Mouse (Mus musculus) embryo, embryonic 11 days (tissue): ENCODE measurements at regions not wholly inside any gene's neighbourhood (a gene's known extent, or its start where the extent isn't known, plus 50 kb on each side); places are given as distances from the start of the nearest gene placed in this dataset.
"Not testable (repeated sequence)": the region's sequence is repeated elsewhere in the genome, so short reads cannot be mapped to it uniquely, and the experiment has no call there.

Source experiments
- DNase-seq: peaks from one replicate; pipeline ENCODE4 v3.0.0-alpha.2; 2015

DNA sequence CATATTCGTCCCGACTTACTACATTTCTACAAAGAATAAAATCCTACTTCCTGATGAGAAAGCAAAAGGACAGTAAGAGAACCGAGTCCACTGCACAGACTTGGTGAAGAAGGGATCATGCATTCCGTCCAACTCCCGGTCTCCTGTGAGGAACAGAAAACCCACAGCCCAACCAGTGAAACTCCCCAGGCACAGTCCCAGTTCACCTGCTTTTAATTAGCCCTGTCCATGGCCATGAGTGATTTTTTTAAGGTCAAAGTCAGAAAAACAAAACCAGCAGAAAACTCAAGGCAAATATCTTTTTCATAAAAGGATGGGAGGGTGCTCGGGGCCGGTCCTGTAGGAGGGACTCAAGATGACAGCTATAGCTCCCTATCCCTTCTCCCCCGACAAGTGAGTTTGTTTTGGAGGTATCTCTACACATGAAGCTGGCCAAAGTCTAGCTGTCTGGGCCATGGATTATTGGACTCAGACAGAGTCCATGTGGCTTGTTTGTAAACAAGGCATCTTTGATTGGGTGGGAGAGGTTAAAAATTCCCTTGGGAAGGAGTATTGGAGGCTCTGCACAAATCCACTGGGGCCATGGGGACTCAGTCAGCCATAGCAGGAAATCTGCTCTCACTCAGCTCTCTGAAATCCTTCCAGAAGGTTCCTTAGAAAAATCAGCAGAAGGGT, 168.8 kb upstream of the Arid1b start:
- peak; percentile 50 for DNase-seq

DNA sequence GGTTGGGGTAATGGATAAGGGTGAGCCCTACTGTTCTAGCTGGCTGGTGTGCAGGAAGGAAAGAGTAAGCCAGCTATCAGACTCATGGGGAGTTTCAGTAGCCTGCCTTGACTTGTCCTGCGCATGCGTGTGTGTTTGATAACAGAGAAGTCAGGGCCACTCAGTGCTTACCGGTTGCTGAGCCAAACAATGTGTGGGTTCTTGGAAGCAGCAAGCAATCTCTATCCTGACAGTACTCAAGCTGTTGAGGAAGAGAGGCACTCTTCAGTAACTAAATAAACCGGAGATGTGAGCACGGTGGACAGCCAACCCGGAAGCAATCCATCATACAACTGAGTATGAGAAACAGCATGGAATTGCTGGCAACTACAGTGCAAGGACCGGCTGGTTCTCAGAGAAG, 160.1 kb upstream of the Arid1b start:
- DNase-seq: no peak

DNA sequence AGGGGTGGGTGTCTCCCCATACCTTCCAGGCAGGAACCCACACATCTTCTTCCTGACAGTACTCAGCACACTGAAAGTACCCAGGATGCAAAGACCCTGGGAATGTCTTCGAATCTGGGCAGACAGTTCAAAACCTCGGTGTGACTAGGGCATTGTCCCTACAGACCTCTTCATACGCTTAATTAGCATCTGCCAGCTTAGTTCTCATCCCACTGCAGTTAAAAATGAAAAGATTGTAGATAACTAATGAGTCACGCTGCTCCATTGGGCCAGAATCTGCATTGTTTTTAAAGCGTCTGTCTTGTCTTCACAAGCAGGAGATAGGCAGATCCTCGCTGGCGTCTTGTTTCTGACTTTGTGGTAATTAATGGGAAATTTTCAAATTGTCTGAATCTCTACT, 159.6 kb upstream of the Arid1b start:
- no peak for DNase-seq

DNA sequence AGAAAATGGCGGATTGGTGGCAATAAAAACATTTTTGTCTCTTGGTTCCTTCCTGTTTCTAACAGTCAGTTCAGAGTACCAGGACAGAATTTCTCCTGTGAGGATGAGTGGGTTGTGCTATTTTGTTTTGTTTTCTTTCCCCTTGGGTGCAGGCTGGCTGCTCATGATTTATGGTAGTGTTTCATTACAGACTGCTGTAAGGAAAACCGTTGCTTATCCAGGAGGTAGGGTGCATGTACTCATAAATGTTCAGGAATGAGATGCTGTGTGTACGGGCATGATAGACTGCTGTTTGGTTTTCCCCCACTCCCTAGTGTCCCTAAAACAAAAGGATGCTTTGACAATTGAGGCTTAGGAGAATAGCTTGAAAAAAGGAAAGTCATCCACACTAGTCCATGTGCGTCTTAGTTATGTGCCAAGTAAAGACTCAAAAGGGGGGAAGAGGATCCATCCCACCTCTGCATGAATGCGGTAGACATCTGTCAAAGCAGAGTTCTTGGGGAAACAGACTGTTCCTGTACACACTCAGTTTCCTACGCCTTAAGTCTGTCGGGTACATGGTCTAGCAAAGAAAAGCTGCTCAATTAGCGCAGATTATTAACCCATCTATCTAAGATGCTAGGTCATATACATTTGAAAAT, 158.9 kb upstream of the Arid1b start:
- no peak for DNase-seq

DNA sequence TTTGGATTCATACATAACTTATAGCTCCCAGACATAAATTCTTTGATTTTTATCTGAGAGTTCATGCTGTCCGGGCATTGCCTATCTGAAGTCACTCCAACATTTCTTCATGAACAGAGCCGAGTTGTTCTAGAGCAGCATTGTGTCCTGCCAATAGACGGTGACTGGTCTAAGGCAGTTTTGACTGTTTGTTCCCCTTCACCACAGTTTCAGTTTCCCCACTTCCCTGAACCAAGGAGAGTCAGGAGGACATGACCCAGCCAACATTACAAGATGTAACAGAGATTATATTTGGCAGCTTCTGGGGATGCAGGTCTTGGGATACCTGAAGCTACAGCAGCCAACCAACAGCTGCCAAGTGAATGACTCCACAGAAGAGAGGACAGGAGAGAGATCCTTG, 154.0 kb upstream of the Arid1b start:
- DNase-seq: no peak

DNA sequence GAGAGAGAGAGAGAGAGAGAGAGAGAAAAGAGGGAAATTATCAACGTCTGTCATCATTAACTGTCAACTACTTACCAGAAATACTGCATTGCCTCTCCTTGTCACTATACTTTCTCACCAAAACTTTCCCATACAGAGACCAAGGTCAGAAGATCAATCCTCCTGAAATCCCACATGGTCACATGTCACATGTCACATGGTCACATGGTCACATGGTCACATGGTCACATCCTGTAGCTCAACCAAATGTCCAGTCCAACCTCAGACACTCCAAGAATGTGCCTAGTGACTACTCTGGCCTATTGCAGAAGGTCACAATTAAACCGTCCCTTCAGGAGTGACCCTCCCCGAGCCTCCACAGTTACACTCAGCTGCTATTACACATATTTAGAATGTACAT, 135.8 kb upstream of the Arid1b start:
- no peak for DNase-seq

DNA sequence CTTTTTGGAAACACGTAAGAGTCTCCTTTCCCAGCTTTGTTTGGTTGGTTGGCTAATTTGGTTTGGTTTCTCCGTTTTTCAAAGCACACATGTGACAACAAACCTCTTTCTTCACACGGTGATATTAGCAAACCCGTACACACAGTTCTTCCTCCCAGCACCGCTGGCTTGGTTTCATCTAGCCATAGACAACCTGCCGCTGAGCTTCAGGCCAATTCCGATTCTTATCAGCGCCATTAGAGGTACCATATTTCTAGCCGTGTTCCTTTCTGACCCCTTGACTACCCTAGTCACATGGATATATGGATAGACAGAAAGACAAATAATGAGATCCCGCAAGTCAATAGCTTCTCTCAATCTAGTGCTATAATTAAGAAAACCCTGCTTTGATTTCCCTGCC, 129.2 kb upstream of the Arid1b start:
- DNase-seq: no peak

DNA sequence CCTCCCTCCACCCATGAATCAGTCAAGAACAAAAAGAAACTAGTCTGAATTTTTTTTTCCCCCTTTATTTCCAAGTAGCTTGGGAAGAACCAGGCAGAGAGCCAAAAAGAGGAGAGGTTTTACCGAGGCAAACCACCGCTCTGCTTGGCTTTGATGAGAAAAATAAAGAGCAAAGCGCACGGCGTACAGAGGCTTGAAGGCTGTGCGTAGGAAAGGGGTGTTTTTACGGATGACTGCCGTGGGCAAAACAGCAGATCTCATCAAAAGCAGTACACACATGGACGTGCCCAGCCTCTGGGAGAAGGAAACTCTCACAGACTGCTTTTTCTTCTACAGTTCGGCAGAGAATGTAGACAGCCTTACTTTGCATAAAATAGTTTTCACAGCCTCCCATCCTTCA, 128.5 kb upstream of the Arid1b start:
- DNase-seq: no peak

DNA sequence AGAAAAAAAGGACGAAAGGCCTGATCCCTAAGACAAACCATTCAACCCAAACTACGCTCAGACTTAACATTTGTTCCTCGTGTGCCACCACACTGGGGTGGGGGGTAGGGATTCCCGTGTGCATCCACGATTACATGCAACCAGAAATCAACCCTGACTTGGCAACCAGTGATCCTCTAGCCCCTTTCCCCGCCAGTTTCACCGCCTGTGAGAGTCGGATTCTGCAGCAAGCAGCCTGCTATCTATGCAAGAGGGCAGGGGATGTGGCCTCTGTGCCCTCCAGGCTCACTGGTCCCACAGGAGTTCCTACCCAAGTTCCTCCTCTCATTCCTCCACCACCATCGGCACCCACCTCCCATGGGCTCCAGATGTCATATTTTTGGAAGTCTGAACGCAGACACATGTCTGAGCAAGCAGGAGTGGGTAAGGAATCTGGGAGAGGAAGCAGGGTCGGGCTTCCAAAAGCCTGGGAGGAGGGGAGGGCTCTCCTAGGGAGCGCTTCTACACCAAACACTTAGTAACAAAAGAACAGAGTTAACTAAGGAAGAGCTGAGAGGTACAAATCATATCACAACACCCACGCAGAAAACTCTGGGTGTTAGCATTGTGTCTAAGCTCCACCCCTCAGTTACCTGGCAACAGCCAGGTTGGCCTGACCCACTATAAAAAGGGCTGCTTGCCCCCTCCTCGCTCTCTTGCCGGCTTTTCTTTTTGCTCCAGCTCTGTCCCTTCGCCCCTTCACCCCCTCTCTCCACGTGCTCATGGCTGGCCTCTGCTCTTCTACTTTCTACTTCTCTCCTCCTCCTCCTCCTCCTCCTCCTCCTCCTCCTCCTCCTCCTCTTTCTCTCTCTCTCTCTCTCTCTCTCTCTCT, 127.9 kb upstream of the Arid1b start:
- no peak for DNase-seq

DNA sequence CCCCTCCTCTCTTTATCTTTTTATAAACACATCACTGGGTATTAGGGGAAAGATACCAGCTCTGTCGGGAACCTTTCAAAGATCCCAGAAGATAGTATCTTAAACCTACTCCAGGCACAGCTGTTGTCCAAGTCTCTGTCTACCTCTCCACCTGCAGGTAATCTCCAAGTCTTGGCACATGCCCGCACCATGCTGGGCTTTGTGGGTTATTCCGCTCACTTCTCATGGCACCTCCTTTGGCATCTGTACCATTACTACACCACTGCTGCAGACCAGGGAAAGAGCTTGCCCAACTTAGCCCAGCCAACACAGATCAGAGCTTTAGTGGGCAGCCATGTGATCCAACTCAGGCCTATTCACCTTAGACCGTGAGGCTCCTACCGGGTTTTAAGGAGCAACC, 127.0 kb upstream of the Arid1b start:
- DNase-seq: no peak

DNA sequence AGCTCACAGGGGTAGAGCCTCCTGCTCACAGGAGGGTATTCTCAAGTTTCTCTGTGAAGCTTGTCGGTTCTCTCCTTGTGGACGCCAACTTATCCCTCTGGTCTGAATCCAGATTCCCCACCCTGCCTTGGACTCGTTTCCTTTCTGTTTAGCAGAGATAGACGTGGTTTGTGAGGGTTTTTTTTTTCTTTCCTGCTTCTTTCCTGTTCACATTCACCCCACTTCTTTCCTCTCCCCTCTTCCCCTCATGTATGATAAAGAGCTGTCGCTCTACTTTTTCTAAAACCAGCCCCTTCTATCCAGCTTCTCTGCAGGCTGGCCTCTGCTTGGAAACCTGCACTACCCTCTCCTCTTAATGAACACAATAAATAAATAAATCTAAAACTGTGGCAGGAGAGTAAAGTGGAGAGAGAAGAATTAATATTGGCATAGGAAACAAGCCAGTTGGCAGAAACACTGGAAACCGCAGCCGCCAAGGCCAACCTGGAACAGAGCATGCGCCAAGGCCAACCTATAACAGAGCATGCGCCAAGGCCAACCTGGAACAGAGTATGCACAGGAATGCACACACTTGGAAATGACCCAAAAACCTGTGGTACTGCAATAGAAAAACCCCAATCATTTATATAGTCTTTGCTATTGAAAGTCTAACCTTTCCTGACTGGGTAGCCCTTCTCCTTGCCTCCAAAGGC, 126.2 kb upstream of the Arid1b start:
- DNase-seq: no peak

DNA sequence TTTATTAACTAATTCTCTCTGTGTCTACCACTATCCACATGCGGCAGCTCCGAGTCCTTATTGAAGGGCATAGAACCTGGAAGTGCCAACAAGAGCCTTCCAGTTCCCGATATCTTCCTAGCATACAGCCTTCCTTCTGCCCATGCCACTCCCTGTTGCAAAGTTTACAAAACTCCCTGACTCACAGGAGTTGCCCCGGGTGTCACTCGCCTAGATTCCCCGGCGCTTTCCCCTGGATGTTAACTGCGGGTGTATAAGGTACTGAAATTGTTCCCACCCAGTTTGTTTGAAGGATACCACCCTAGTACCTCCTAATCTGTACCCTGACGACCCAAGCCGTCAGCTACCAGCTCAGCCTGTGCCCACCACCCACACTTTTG, 125.7 kb upstream of the Arid1b start:
- no peak for DNase-seq

DNA sequence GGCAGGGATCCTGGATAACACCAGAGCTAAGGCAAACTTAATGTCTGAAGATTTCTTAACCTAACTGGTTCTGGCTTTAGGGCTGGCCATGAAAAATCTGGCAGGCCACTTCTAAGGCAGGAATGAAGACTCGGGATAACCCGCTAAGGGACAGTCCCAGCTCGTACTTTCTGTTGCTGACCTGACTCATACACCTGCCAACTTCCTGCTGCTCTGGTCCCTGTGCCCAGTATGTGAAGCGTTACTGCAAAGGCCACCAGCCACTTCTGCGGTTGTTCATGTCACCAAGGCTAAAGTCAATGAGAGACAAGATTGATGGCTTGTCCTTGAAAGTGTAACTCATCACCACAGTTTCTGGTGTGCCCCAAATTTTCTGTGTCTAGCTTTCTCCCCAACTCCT, 125.3 kb upstream of the Arid1b start:
- no peak for DNase-seq

DNA sequence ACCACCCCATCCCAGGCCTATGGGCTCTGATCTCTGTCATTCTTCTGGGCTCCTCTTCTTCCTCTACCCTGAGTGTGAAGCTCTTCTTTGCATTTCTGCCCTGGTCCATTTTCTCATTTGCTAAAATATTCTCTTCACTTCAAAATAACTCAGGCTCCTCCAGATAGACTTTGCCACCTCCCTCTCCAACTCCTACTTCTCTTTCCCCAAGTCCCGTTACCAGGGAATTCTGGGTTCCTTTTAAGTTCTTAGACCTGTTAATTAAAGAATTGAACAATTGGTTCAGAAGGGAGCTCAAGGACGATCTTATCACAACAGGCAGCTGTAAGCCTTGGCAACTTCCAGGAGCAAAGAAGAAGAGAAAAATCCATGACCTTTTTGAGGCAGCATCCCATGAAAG, 122.9 kb upstream of the Arid1b start:
- no peak for DNase-seq

DNA sequence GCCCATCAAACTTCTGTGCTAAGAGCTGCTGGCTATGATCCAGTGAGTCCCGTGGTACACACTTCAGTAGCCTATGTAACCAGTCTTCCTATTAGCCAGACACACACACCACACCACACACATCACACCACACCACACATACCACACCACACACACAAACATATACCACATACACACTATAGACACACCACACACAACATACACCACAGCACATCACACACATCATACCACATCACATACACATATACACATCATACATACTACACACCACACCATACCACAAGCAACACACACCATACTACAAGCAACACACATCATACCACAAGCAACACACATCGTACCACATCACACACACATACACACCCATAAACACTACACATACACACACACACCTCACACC, 119.7 kb upstream of the Arid1b start:
- no peak for DNase-seq

DNA sequence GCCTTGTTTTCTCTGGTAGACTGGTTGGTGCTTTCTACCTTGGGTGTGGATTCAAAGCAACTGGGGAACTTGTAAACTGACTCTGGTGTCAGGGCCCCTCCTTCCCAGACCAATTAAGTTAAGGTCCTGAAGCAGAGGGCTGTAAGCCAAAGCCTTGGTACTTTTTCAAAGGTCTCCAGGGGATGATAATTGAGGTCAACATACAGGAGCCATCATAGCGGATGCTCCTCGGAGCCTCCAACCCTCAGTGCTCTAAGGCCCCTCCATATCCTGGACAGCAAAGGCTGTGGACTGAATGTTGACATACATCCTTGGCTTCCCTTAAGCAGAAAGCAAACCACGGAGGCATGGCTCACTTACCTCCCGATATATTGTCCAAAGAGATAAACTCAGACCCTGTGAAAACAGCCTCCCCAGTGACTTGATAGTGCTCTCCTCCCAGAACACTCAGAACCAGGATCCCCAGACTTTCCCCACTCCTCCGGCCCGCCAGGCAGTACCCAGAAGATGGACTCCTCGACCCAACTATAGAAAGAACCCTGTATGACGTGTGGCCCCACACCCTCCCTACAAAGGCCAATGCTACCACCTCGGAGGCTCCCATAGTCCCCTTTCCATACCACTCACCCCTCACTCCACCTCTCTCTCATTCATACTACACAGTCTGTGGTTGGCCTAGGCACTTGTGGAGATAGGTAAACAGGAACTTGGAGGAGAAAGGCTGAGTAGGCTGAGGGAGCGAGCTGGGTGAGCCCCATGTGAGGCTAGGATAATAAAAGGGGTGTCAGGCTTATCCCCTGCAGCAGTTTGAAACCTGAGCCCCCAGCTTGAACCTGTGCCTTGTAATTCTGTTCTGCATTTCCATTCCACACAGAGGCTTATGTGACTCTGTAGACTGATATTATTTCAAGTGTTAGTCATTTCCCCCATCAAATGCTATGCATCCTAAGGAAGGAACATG, 118.8 kb upstream of the Arid1b start:
- no peak for DNase-seq

DNA sequence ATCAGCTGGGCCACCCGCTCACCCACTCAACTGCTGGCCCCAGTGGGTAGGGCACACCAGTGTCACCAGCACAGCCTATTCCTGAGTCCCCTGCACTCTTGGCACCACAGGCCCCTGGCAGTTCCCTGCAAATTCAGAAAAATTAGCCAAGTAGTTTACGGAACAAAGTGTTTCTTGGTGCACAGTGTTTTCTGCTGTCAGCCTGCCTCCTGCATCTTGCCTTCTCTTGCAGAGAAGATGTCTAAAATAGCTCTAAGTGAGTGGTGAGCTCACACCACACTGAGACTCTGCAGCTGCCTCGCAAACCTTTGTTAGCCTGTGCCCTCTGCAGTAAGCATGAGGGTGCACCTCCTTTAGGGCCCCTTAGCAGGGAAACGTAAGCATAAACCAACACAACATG, 117.7 kb upstream of the Arid1b start:
- no peak for DNase-seq

DNA sequence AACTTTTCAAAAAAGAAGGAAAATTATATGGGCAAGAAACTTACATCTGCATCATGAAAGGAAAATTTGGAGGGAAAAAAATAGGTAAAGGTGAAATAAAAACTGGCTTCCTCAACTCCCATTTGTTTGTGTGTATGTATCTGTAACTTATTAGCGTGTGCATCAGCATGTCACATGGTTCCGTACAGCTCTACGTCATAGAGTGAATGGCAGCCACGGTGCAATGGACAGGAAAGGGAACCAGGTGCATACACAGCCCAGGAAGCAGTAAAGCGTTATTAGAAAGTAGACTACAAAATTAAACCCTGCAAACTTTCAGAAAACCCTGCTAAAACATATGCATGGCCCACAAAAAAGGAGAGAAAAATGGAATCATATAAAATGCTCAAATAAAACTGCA, 112.7 kb upstream of the Arid1b start:
- DNase-seq: no peak

DNA sequence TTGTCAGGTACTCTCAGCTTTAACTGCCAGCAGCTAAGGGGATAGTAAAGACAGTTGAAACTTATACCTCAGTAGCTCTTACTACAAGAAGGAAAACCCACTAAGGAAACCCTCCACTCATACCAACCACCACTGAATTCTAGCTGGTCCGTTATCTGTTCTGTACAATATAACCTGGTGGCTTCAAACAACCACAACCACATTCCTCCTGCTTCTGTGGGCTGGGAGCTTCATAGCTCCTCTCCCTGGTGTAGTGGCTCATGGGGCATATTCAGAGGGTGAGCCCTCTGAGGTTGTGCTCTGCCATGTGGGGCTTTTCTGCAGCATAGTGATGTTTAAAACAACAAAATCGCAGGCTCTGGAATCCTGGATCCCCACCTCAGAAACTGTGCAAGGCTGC, 110.0 kb upstream of the Arid1b start:
- DNase-seq: no peak

DNA sequence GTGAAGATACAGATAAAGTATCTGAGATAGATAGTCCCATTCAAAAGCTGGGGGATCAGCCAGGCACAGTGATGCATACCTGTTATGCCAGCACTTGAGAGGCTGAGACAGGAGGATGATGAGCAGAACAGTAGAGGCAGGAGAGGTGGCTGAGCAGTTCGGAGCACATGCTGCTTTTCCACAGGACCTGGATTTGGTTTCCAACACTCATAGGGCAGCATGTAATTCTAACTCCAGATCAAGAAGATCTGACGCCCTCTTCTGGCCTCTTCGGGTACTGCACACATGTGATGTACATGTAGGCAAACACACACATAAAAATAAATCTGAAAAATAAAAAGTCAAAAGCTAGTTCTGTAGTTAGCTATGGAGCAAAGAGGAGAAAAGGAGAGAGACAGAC, 109.4 kb upstream of the Arid1b start:
- DNase-seq: no peak

DNA sequence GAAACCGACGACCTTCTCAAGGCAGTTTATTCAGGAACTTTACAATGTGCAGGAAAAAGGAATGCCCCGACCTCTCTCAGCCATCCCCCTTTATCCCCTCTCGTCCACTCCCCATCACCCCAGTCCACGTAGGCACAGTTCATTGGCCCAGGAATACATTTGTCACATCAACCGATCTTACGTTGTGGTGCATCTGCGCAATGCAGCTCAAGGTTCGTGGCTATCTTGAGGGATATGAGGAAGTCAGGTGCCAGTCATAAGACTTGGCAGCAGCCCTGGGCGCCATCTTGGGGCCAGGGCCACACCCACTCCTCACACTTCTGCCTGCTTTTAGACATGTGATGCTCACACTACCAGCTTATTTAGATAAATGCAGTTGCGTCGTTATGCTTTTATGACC, 106.8 kb upstream of the Arid1b start:
- DNase-seq: not testable (repeated sequence)

DNA sequence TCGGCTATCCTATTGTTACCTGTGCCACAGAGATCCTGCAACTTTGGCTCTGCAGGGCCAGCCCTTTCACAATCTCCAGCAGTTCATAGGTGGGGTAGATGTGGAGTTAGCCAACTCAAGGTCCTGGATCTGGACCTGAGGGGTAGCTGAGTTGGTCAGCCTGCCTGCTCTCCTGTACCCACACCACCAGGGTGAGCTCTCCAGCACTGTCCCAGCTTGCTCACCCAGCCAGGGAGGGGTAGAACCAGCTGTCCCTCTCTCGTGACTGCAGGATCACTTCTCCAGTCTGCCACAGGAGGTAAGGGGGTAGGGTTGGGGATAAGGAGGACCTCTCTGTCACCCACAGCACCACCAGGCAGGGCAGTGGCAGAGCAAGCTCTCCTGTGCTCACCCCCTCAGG, 104.6 kb upstream of the Arid1b start:
- no peak for DNase-seq
